18 mouse cellular contexts compared by ENCODE assay signal in genomic region chr17:85038311-85038710, GRCm38 (mm10). TPM values are rescaled to one million over a fixed set of nuclear protein-coding genes. Genes with fewer than 3 reads are reported as not detected.
"Had no signal": no experiment of that assay in that cellular context is flagged by ENCODE, and none has a peak within 500 bp of the region (broad histone marks: within the 10 kb centered on the region; RNA-seq: fewer than 3 reads in every experiment).

No protein-coding gene starts in this region.

- ATAC-seq: inflammation-experienced regulatory T-cells, adult 6 months; intestine, embryonic 16.5 days; lung, postnatal 0 days; midbrain, embryonic 16.5 days had no signal

- H3K36me3 ChIP-seq: limb, embryonic 10.5 days; limb, embryonic 13.5 days; midbrain, embryonic 12.5 days; neural tube, embryonic 13.5 days had no signal

- H3K27ac ChIP-seq: layer of hippocampus, adult 2 months; limb, embryonic 10.5 days; limb, embryonic 13.5 days; midbrain, embryonic 12.5 days; neural tube, embryonic 13.5 days had no signal

- H3K9me3 ChIP-seq: limb, embryonic 10.5 days; limb, embryonic 13.5 days; midbrain, embryonic 12.5 days; neural tube, embryonic 13.5 days had no signal

- H3K27me3 ChIP-seq: limb, embryonic 13.5 days; midbrain, embryonic 12.5 days; neural tube, embryonic 13.5 days had no signal

- H3K4me1 ChIP-seq: limb, embryonic 10.5 days; limb, embryonic 13.5 days; midbrain, embryonic 12.5 days; neural tube, embryonic 13.5 days had no signal

- DNase-seq: kidney, adult 18-20 months; kidney, postnatal 25 days; layer of hippocampus, adult 9-11 months; lung, embryonic 14.5 days; lung, postnatal 36 days; thymus, adult 18-20 months; thymus, postnatal 36 days had no signal

- H3K9ac ChIP-seq: limb, embryonic 13.5 days; lung, embryonic 14.5 days; midbrain, embryonic 12.5 days; neural tube, embryonic 13.5 days had no signal

- H3K4me2 ChIP-seq: limb, embryonic 13.5 days; lung, embryonic 14.5 days; midbrain, embryonic 12.5 days; neural tube, embryonic 13.5 days had no signal

- H3K4me3 ChIP-seq: layer of hippocampus, adult 2 months; limb, embryonic 10.5 days; limb, embryonic 13.5 days; midbrain, embryonic 12.5 days; myocyte; neural tube, embryonic 13.5 days had no signal

RNA-seq across cellular contexts. Expression of gene Slc3a1, which starts 10.1 kb away (rescaled TPM):
- total RNA-seq: monocyte, adult 5-6 weeks had no signal
